Mouse (Mus musculus) CH12.LX (cell line): ENCODE measurements around the gene Arhgap5.

Experiments used
- CHD1 ChIP-seq: IDR thresholded peaks from 2 replicates; pipeline ENCODE4 v1.6.1; 2012; ENCODE audit warnings: low read depth, low read length, improper control_type of control experiment, inconsistent platforms
- CTCF ChIP-seq, 2 experiments: IDR thresholded peaks in 1 of 2; conservative IDR thresholded peaks in 1 of 2; 2 replicates each; pipeline ENCODE4 v1.5.1; 2011 to 2012; ENCODE audit warnings: low read depth in 2 of 2, low read length in 2 of 2, improper control_type of control experiment in 1 of 2, inconsistent platforms in 1 of 2, mild to moderate bottlenecking in 1 of 2, moderate library complexity in 1 of 2
- POLR2A ChIP-seq: IDR thresholded peaks from 2 replicates; pipeline ENCODE4 v1.6.1; 2011; ENCODE audit warnings: low read depth, mild to moderate bottlenecking, improper control_type of control experiment, low read length
- ZC3H11A ChIP-seq: IDR thresholded peaks from 2 replicates; pipeline ENCODE4 v1.6.1; 2012; ENCODE audit warnings: low read depth, mild to moderate bottlenecking, inconsistent platforms, low read length, improper control_type of control experiment

GRCm38 (mm10) chr12:52555188-52555876, 51.6 kb downstream of the Arhgap5 start:
- TF ChIP-seq ZC3H11A (no peak), POLR2A (no peak), CTCF (conservative IDR thresholded peaks at IDR 0.05 in 1 of 2, IDR thresholded peaks at IDR 0.05 in 1 of 2; ENCODE audit: low read depth in 2 of 2, low read length in 2 of 2) (no peak), CHD1 (no peak)
